Mouse (Mus musculus): Measurements from ENCODE around the gene Dnmt1.

Gene Dnmt1

DNA sequence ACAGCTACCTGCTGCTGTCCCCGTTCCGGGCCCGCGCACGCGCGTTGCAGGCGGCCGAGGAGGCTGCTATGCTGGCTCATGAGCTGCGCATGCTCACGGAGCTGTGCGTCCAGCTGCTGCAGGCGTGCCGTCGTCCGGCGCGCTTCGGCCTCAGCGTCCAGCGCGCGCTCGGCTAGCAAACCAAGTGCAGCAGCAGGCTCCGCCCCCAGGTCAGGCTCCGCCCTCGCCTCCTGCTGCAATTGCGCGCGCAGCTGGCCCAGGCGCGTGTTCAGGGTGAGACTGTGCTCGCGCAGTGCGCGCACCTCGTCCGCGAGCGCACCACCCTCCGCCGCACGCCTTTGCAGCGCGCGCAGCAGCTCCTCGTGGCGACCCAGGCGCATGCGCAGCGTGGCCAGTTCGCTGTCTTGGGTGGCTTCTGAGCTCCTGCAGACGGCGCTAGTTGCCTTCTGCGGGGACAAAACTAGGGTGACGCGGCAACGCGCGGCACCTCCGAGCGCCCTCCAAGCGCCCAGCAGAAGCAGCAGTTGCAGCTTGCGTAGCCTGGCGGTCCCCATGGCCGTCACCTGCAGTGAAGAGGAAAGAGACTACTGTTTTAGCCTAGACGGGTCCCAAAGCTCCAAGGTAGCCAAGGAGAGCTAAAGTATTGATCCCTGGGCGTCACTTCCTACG is 81.5 kb downstream of the Dnmt1 start:
- peak; percentile 99 for DNase-seq

DNA sequence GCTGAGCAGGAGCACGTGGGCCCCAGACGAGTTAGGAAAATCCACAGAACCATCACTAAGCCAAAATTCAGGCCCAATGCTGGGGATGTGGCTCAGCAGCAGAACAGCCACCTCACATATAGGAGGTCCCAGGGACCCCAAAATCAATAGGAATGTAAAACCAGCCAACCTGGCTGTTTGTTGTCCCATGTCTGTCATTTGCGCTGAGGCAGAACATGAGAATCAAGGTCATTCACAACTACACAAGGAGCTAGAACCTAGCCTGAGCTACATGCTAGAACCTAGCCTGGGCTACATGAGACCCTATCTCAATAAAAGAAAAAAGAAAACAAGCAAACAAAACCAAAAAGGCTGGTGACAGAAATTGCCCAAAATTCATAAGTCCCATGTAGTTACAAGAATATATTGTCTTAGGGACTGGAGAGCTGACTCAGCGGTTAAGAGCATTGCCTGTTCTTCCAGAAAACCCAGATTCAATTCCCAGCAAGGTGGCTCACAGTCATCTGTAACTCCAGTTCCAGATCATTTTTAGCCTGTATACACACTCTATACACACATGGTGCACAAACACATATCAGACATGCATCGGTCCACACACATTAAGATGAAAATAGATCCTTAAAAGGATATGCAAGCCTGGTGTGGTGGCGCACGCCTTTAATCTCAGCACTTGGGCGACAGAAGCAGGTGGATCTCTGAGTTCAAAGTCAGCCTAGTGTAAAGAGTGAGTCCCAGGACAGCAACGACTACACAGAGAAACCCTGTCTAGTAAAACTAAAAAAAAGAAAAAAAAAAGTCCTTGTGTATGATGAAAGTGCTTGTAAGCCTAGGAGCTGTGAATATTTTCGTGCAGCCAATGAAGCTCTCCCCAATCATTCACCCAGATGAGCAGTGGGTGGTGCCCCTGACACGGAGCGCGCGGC is 82.3 kb downstream of the Dnmt1 start:
- no peak for DNase-seq

DNA sequence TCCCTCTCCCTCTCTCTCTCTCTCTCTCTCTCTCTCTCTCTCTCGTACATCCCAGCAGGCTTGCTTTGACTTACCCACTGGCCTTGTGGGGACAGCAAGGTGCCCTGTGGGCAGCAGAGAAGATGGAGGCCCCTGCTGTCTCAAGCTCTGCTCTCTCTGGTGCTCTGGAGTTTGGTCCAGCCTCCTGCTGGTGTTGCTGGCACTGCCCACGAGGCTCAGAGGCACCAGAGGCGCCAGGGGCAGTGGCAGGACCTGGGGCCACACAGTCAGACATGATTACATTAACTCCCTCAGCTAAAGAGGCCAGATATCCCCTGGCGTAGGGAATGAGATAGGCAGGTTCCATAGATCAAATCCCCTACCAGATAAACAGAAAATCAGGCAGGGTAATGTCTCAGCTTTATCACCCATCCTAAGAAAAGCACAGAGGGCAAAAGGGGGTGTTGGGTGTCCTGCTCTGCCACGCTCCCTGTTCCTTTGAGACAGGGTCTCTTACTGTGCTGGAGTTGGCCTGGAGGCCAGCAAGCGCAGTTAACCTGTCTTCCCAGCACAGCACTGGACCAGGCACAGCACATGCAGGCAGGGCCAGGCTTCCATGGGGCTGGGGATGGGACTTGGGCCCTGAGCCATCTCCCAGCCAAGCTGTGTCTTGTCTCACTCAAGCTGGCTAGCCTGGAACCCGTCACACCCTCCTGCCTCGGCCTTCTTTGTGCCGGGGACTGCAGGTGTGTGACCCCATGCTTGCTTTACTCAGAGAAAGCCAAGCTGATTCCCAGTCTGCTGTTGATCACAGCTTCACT is 83.2 kb downstream of the Dnmt1 start:
- no peak for DNase-seq

DNA sequence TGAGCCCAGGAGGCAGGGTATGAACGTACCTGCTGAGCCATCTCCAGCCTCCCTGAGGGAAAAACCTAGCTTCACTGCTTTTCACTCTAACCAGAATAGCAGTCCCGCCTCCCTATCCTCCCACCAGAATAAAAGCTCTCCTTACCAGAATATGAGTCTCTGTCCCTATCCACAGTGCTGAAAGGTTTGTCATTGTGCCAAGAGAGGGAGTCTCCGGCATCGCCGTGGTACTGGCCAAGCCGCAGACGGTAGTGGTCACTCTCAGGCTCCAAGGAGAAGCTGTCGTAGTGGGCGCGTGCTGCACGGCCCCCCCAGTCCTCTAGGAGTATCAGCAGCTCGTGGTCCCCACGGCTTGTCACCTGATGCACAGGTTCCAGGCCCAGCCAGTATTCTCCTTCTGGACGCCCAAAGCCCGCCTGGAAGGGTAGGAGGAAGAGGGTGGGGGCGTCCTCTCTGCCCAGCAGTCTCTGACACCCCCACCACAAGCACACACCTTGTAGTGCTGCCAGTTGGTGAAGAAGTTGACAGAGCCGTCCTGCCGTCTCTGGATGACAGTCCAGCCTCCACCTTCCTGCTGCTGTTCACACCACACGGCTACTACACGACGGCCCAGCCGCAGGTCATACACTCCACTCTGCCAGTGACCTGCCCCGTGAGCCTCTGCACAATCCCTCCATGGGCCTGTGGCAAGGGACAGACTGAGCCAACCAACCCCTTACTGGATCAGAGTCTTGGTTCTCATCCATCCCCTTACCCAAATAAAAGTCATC is 84.5 kb downstream of the Dnmt1 start:
- no peak for DNase-seq

DNA sequence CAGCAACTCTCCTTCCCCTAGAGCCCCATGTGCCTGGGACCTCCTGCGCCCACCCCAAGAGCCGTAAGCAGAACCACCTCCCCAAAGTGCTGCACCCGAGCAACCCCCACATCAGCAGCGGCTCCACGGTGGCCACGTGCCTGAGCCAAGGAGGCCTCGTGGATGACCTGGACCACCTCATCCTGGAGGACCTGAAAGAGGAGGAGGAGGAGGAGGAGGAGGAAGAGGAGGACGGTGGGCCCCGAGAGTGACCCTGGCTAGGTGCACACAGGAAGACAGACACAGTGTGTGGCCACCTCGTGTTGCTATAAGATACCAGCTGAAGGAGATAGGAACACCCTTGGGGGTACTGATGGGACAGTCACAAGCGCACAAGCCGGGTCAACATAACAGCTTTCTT is 86.2 kb downstream of the Dnmt1 start:
- no peak for DNase-seq

DNA sequence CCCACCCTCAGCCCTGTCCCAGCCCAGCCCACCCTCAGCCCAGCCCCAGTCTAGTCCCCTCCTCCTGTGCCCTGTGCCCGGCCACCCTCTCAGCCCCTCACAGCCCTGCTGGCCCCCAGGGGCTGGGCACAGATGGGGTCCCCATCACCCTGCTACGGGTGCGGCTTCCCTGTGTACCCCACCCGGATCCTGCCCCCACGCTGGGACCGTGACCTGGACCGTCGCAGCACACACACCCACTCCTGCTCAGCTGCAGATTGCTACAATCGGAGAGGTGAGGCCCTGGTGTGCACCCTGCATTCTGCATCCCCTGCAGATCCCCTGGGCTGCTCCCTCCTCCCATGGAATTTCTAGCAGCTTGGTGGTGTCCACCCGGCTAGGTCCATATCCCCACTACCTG is 86.7 kb downstream of the Dnmt1 start:
- no peak for DNase-seq

DNA sequence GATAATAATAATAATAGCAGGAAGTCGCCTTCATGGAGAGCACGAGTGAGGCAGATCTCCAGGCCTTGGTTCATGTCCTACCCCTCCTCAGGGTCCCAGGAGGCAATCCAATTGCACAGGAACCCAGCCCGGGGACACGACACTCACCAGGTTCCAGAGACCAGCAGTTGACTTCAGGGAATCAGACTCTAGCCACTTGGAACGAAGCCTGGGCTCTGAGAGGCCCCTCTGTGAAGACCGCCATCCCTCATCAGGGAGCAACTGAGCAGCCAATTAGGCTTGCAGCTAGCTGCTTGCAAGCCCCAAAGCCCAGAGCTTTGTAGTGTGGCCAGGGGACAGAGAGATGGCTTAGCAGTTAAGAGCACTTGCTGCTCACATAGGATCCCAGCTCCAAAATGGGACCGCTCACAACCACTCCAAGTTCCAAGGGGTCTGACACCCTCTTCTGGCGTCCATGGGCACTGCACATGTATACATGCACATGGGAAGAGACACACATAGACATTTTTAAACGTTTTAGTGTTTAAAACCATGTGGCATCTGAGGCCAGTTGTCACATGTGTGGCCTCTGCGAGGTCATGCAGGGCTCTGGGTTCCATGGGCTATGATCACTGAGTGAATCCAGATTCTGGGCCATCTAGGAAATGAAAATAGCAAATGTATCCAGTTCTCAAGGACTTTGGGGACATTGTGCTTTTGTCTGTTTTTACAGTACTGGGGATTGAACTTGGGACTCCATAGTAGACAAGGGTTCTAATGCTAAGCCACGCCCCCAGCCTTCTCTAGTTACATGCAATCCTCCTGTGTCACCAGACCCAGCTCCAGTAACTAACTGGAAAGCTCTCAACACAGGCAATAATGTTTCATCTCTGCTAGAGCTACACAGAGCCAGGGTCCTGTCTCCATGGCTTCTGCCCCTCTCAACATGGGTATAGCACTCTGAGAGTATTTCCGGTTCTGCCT is 89.2 kb downstream of the Dnmt1 start:
- no peak for DNase-seq

DNA sequence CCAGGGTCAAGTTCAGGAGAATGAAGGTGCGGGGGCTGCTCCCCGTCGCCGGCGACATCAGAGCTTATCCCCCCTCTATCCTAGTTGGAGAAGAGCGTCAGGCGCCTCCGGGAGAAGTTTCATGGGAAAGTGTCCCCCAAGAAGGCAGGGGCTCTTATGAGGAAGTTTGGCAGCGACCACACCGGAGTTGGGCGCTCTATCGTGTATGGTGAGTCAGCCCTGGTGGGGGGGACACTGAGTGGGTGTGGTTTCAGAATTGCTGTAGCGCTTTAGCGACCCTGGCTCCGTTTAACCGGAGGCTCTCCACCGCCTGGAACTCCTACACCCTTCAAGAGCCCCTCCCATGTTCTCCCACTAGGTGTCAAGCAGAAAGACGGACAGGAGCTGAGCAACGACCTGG is 90.4 kb downstream of the Dnmt1 start:
- DNase-seq: peak in 1 of 2 experiments; percentile 15

DNA sequence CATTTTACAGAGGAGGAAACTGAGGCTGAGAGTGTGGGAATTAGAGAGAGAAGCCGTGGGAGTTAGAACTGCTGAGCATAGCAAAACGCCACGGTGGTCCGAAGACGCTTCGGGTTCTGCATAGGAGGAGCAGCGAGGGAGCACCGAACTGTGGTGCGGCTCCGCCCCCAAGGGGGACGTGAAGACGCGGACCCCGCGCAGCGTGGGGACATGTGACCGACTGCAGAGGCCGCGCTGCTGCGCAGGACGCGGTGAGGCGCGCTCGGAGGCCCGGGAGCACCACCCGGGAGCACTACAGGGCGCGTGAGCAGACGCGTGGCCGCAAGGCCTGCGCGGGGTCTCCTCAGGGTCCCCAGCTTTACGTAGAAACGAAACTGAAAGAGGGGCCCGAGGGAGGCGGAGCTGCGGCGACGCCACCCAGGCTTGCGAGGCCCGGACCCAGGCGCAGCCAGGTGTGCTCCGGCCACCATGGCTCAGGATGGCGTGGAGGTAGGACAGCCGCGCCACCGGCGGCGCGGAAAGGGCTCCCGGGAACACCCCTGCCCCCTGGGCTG is 91.2 kb downstream of the Dnmt1 start, which contains the start of gene A230050P20Rik:
TSS of gene A230050P20Rik (plus strand) at position 195 of the 554 bp plus-strand sequence.
- DNase-seq: peak; percentile 48 to 67

DNA sequence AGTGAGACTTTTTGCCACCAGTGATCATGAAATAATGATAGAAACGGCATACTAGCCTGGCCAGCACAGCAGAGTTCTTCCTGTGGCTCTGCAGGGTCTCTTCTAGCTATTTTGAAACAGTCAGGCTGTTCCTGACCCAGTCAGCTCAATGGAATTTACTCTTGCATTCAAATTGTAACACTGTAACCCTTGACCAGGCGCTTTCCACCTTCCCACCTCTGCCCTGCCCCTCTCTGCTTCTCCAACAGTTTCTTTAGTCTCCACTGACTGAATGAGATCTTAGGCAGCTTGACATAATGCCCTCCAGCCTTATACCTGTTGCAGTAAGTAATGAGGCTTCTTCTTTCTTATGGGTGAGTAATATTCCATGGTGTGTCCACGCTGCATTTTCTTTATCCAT is 92.8 kb downstream of the Dnmt1 start:
- no peak for DNase-seq

DNA sequence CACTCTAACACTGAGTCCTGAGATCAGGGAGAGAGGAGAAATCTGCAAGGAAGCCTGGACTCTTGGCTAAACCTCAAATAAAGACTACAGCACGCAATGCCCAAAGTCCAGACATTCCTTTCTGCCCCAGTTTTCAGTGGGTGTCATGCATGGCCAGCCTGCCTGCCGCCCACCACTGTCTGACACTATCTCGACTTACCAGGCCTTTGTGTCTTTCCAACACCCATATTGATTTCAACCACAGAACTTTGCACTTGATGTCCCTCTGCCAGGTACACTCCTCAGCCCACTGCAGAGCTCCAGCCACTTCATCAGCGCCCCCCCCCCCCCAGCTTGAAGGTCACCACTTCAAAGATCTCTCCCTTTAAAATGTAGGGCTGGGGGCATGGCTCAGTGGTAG is 97.5 kb downstream of the Dnmt1 start:
- DNase-seq: no peak

DNA sequence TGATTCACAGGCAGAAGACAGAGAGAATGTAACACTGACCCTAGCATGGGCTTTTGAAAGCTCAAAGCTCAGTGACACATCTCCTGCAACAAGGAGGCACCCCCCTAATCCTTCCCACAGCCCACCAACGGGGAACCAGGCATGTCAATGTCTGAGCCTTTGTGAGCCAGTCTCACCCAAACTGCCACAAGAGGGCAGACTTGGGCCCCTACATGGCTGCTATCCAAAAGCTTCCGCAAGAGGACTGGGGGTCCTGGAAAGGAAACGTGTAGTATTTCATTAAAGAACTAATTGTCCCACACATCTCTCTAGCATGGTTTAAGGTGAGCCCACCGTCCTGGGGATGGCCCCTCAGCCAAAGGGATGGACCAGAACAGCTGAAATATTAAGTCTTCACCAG is 97.9 kb downstream of the Dnmt1 start:
- DNase-seq: peak; percentile 34 to 49

DNA sequence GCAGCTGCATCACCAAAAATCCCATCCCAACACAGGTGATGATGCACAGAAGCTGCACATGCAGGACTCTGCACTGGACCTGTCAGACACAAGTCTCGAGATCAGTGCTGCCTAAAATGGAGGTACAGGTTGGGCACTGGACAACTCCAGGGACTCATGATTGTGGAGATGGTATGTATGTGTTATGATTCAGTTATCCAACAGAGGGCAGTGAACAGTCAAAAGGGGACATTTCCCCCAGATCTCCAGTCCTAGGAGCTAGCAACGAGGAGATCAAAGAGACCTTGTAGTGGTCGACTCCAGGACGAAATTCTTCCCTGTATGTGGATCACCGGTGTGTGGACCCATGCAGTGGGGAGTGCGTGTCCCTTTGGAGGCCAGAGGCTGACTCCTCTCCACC is 99.8 kb downstream of the Dnmt1 start:
- no peak for DNase-seq

Measured in thymus, postnatal 36 days (tissue).